Mouse (Mus musculus) cortical plate, adult 2 months (tissue): Measurements from ENCODE around the gene Uqcr11. TPM values are rescaled to one million over a fixed set of nuclear protein-coding genes. Genes with fewer than 3 reads are reported as not detected.

Source experiments
- H3K27ac ChIP-seq: fragments of 200-500 bp; 2 replicates; pipeline ENCODE4 v1.5.1; 2012; ENCODE audit warnings: low read length, control low read depth, inconsistent platforms; ENCODE audit not compliant: insufficient read depth
- H3K4me1 ChIP-seq: fragments of 200-500 bp; 2 replicates; pipeline ENCODE4 v1.6.1; 2011; ENCODE audit warnings: low read length; ENCODE audit not compliant: control insufficient read depth, insufficient read depth
- H3K4me3 ChIP-seq: fragments of 200-500 bp; 2 replicates; pipeline ENCODE4 v1.5.1; 2011; ENCODE audit warnings: mild to moderate bottlenecking, low read length, control low read depth; ENCODE audit not compliant: insufficient read depth
- CTCF ChIP-seq: fragments of 200-500 bp; IDR thresholded peaks from 2 replicates; pipeline ENCODE4 v1.5.1; 2011; ENCODE audit warnings: mild to moderate bottlenecking, control low read depth, low read length; ENCODE audit not compliant: insufficient read depth; ENCODE audit errors: extremely low read depth
- POLR2A ChIP-seq: fragments of 200-500 bp; IDR thresholded peaks from 2 replicates; pipeline ENCODE4 v1.6.1; 2011; ENCODE audit warnings: mild to moderate bottlenecking, low read length, control low read depth; ENCODE audit not compliant: insufficient read depth; ENCODE audit errors: extremely low read depth
- polyA plus RNA-seq: library from polyadenylated mRNA; depleted of rRNA; stranded (reverse); fragments of >200 nt; gene quantifications from 2 replicates; pipeline ENCODE4 v1.2.3, GENCODE M21; 2012

The Uqcr11 gene
- polyA plus RNA-seq, 1 experiment, result 1,595 TPM

DNA sequence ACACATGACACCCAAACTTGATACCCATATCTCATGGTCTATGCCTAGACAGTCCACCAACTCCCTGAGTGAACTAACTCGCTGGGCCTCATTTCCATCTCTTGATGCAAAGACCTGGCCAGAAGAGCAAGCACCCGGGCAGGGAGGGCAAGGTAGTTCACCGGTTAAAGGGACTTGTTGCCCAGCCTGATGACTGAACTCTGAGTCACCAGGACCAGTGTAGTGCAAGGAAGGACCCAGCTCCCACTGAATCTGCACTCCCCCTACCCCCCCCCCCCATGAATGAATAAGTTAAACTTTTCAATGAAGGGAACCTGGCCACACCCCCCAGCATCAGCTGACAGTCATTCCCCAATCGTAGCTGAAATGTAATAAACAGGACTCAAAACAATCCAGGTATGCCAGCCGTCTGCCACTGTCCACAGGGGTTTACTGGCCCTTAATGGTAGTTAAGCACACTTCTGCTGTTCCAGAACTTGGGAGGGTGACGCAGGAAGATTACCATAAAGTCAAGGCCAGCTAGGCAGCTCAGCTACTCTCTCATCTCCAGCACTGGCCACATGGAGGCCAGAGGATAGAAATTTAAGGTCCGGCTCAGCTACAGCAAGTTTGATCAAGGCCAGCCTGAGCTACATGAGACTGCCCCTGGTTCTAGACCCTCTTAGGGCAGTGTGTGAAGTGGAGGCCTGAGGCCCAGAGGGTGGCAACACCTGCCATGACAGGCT, 23.8 kb downstream of the Uqcr11 start:
- Histone ChIP-seq H3K4me3 (no peak overlapping the region), H3K4me1 (peaks cover 4% of the 10 kb centered on the region; the same call in 1 of the 2 replicates), H3K27ac (no peak overlapping the region)
- TF ChIP-seq POLR2A, result no peak
- no peak for TF ChIP-seq CTCF

DNA sequence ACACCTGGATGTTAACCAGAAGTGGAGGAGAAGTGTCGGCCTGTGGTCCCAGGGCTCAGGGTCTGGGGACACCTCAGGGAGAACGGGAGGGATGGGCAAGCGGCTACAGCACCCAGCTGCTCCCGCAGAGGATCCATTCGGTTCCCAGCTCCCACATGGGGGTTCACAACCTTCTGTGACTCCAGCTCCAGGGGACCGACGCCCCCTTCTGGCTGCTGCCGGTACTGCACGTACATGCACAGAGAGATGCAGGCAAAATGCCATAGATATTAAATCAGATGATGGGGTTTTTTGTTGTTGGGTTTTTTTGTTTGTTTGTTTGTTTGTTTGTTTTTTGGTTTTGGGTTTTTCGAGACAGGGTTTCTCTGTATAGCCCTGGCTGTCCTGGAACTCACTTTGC, 28.9 kb downstream of the Uqcr11 start:
- Histone ChIP-seq H3K4me1 (no peaks in the 10 kb centered on the region), H3K27ac (no peak overlapping the region), H3K4me3 (no peak overlapping the region)
- no peak for TF ChIP-seq POLR2A
- peak; percentile 31; the same call in 1 of the 2 replicates for TF ChIP-seq CTCF

DNA sequence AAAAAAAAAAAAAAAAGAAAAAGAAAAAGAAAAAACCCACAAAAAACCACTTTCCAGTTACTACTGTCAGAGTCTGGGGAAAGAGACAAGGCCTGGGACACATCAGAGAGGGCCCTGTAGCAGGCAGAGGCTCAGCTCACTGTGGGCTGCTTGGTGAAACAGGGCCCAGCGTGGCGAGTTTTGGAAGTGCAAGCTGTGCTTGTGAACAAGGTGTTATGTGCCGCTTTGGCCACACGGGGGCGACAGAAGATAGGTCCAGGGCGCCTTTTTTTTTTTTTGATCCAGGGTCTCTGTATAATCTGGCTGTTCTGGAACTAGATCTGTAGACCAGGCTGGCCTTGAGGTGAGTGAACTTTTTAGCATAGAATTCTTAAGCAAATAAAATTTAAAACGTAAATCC, 30.5 kb downstream of the Uqcr11 start:
- no peak overlapping the region for H3K4me3 ChIP-seq
- no peak for TF ChIP-seq POLR2A
- TF ChIP-seq CTCF, result peak; percentile 87

DNA sequence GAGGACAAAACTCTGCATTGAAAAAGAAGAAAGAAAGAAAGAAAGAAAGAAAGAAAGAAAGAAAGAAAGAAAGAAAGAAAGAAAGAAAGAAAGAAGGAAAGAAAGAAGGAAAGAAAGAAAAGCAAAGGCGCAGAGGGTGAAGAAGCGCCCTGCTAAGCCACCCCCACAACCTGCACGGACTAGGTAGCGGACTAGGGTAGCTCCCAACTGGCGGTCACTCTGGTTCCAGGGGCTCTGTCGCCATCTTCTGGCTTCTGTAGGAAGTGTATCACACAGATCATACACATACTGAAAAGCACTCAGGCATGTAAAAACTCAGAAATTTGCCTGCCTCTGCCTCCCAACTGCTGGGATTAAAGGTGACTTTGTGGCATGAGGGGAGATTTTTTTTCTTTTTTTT, 32.6 kb downstream of the Uqcr11 start:
- H3K4me1 ChIP-seq, result no peaks in the 10 kb centered on the region
- H3K4me3 ChIP-seq, result no peak overlapping the region
- TF ChIP-seq POLR2A (no peak), CTCF (peak; percentile 66)
- H3K27ac ChIP-seq, result no peak overlapping the region

More for the DNA sequence above, 30.5 kb downstream of the Uqcr11 start:
- no peak overlapping the region for H3K27ac ChIP-seq
- no peaks in the 10 kb centered on the region for H3K4me1 ChIP-seq

DNA sequence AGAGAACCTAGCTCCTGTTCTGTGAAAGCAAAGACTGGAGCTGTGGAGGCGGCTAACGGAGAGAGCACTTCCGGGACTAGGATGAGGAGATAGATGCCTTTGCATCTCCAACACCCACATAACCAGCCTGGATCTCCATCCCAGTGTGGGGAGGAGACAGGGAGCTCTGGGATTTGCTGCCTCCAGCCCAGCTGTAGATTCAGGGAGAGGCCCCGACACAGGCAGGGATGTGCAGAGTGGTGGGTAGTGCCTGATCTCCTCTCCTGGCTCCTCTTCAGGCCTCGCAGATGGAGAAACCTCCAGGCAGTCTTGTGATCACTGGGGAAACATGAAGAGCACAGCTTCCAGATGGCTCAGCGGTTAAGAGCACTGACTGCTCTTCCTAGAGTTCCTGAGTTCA, 33.9 kb downstream of the Uqcr11 start:
- no peak overlapping the region for H3K27ac ChIP-seq
- TF ChIP-seq CTCF, result no peak
- no peak for TF ChIP-seq POLR2A

DNA sequence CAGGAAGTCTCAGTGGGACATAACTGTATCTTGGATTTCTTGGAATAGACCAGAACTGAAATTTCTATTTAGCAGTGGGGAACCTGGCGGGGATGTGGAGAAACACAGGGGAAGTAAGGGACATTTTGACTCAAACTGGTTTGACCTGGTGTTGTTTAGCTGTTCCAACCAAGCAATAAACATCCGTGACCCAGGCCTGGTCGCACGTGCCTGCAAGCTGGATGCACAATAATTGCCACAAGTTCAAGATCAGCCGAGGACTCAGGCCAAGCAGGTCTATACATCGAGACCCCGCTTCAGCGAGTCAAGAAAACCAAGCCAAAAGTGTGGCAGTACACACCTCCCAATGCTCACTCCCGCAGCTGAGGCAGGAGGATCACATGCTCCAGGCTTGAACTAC, 34.6 kb downstream of the Uqcr11 start:
- no peak for TF ChIP-seq CTCF
- TF ChIP-seq POLR2A, result no peak
- H3K27ac ChIP-seq, result no peak overlapping the region
- no peaks in the 10 kb centered on the region for H3K4me1 ChIP-seq
- H3K4me3 ChIP-seq, result no peak overlapping the region

More for the DNA sequence above, 33.9 kb downstream of the Uqcr11 start:
- Histone ChIP-seq H3K4me3 (no peak overlapping the region), H3K4me1 (no peaks in the 10 kb centered on the region)

DNA sequence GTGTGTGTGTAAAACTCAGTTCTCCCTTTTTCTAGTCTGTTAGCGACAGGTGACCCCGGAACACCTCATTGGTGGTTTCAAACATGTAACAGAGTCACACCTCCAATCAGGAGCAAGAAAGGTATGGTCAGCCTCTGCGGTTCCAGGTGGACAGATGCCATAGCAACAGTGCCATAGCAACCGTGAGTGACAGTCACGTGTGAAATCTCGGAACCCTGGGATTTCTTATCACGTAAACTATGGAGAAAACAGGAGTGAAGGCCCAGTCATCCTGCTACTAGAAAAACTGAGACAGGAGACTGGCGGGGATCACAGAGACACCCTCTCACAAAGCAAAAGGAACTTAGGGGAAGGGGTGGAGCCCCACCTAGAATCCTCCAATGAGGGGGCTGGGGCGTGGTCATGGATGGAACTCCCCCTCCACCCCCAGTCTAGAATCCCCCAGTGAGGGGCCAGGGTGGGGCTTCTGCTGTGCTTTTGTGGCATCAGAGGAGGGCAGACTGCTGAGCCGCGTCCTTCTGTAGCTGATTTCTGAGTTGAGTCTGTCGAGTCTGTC, 35.1 kb downstream of the Uqcr11 start:
- no peak for TF ChIP-seq POLR2A
- TF ChIP-seq CTCF, result no peak

DNA sequence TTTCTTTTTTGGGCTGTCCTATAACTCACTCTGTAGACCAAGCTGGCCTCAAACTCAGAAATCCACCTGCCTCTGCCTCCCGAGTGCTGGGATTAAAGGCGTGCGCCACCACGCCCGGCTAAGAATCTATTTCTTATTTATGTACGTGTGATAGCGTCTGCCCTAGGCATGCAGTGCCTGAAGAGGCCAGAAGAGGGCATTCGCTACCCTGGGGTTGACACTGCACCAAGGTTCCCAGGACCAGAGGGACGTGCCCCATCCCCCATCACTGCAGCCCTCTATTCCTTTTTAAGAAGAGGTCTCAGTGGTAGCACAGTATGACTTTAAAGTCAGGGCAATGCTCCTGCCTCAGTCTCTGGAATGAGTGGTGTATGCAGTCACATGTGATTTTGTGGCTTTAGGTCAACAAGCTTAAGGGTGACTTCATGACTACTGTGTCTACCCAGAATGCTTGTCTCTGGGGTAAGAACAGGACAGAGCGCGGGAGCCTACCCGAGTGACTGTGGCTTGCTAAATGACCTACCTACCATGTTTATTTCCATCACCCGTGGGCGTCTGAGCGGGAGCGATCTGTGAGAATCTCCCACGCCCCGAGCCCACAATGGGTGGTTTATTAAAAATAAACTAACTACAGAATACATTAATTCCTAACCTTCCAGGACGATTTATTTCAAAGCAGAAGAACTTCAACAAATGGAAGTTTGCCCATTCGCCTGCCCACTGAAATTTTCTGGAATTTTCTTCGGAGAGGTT, 36.5 kb downstream of the Uqcr11 start:
- 0 out of 2 replicates have a peak, but pooled peaks have one; percentile 8 for TF ChIP-seq CTCF
- no peak for TF ChIP-seq POLR2A
- Histone ChIP-seq H3K27ac (no peak overlapping the region), H3K4me1 (no peaks in the 10 kb centered on the region), H3K4me3 (no peak overlapping the region)

More for the DNA sequence above, 35.1 kb downstream of the Uqcr11 start:
- Histone ChIP-seq H3K27ac (no peak overlapping the region), H3K4me1 (no peaks in the 10 kb centered on the region), H3K4me3 (no peak overlapping the region)

DNA sequence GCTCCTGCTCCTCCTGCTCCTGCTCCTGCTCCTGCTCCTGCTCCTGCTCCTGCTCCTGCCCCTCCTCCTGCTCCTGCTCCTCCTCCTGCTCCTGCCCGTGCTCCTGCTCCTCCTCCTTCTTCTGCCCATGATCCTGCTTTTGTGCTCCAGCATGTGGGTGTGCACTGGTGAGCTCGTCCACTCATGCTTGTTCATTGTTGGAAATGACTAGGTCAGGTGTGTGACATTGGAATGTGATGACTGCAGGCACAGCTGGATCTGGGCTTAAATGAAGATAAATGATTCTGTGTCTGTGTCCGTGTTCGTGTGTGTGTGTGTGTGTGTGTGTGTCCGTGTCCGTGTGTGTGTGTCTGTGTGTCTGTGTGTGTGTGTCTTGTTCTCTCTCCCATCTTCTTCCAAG, 38.2 kb downstream of the Uqcr11 start:
- Histone ChIP-seq H3K4me1 (no peaks in the 10 kb centered on the region), H3K4me3 (no peak overlapping the region), H3K27ac (no peak overlapping the region)
- TF ChIP-seq POLR2A (no peak), CTCF (no peak)

DNA sequence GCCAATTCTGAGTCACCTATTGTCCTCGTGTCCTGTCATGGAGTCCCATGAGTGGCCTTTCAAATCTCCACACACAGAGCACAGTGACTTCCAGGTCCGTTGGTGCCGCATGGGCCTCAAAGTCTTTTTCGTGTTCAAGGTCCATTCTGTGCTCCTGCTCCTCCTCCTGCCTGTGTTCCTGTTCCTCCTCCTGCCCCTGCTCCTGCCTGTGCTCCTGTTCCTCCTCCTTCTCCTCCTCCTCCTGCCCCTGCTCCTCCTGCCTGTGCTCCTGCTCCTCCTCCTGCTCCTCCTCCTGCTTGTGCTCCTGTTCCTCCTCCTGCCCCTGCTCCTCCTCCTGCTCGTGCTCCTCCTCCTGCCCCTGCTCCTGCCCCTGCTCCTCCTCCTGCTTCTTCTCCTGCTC, 38.7 kb downstream of the Uqcr11 start:
- Histone ChIP-seq H3K4me1 (no peaks in the 10 kb centered on the region), H3K27ac (no peak overlapping the region), H3K4me3 (no peak overlapping the region)
- no peak for TF ChIP-seq POLR2A
- TF ChIP-seq CTCF, result no peak
